Comparison of ENCODE assay signal across 9 mouse cellular contexts in genomic region chr10:79732500-79732899, GRCm38 (mm10). TPM values are rescaled to one million over a fixed set of nuclear protein-coding genes. Genes with fewer than 3 reads are reported as not detected.
DNase-seq lines count a peak whose midpoint lies in the region; ATAC-seq and TF ChIP-seq lines count a peak whose summit lies in the region.
"Had no signal": no experiment of that assay in that cellular context is flagged by ENCODE, and none has a peak within 500 bp of the region (broad histone marks: within the 10 kb centered on the region; RNA-seq: fewer than 3 reads in every experiment).

No protein-coding gene starts in this region.

- H3K4me3 ChIP-seq in heart, postnatal 0 days (ENCODE audit: low read depth, low read length): no peak overlapping the region
- no peak overlapping the region for H3K4me3 ChIP-seq in forebrain, embryonic 11.5 days (ENCODE audit: low read depth, low read length)
- H3K4me3 ChIP-seq in forebrain, embryonic 14.5 days (ENCODE audit: low read depth, low read length): no peak overlapping the region

- no peak overlapping the region for H3K9ac ChIP-seq in heart, postnatal 0 days (replicated peaks; ENCODE audit: low read depth, low read length)
- H3K9ac ChIP-seq in forebrain, embryonic 11.5 days (ENCODE audit: low read length): no peak overlapping the region
- H3K9ac ChIP-seq in forebrain, embryonic 14.5 days (ENCODE audit: low read length): no peak overlapping the region

- DNase-seq in heart, postnatal 0 days (ENCODE audit: low spot score): no peak
- no peak for DNase-seq in heart, postnatal 4 days
- peak; percentile 63 to 65 for DNase-seq in right cerebral cortex, adult 2 months (ENCODE audit: low spot score in 2 of 2)
- DNase-seq in right cerebral cortex, postnatal 25 days: no peak
- peak; percentile 23 for DNase-seq in adipocyte (ENCODE audit: low spot score)
- peak; percentile 57 for DNase-seq in splenic B cell, adult 2 months (ENCODE audit: low read depth, low spot score)
- no peak for DNase-seq in forebrain, embryonic 11.5 days (ENCODE audit: low spot score)
- DNase-seq in forebrain, embryonic 14.5 days (ENCODE audit: low spot score): no peak

- H3K9me3 ChIP-seq in heart, postnatal 0 days (replicated peaks; ENCODE audit: control insufficient read depth, low read length): no peaks in the 10 kb centered on the region
- H3K9me3 ChIP-seq in forebrain, embryonic 11.5 days (ENCODE audit: control insufficient read depth, low read length): no peaks in the 10 kb centered on the region
- H3K9me3 ChIP-seq in forebrain, embryonic 14.5 days (replicated peaks; ENCODE audit: control insufficient read depth, low read length): 0 out of 2 replicates have a peak, but pooled peaks cover 2% of the 10 kb centered on the region

- peak; percentile 35 for TF ChIP-seq CTCF in heart, postnatal 0 days (IDR thresholded peaks at IDR 0.05; ENCODE audit: low read depth)

- H3K4me1 ChIP-seq in heart, postnatal 0 days (ENCODE audit: control insufficient read depth, insufficient read depth): peaks cover 6% of the 10 kb centered on the region; the same call in 1 of the 2 replicates
- no peaks in the 10 kb centered on the region for H3K4me1 ChIP-seq in forebrain, embryonic 11.5 days (replicated peaks; ENCODE audit: control insufficient read depth, insufficient read depth, low read length)
- H3K4me1 ChIP-seq in forebrain, embryonic 14.5 days (ENCODE audit: control insufficient read depth, insufficient read depth, low read length): no peaks in the 10 kb centered on the region

- 100% methylated on average over 1 of the region's 1 CpGs for WGBS in heart, postnatal 0 days
- WGBS in forebrain, embryonic 11.5 days: 100% methylated on average over 1 of the region's 1 CpGs
- WGBS in forebrain, embryonic 14.5 days: 96% methylated on average over 1 of the region's 1 CpGs

- peaks cover 29% of the 10 kb centered on the region for H3K36me3 ChIP-seq in heart, postnatal 0 days (replicated peaks; ENCODE audit: control insufficient read depth, insufficient read depth, low read length)
- H3K36me3 ChIP-seq in splenic B cell, adult 2 months (ENCODE audit: control insufficient read depth, insufficient read depth, low read length, poor library complexity, severe bottlenecking): peaks cover 16% of the 10 kb centered on the region
- peaks cover 7% of the 10 kb centered on the region for H3K36me3 ChIP-seq in forebrain, embryonic 11.5 days (ENCODE audit: control insufficient read depth, insufficient read depth, low read length)
- peaks cover 38% of the 10 kb centered on the region for H3K36me3 ChIP-seq in forebrain, embryonic 14.5 days (ENCODE audit: control insufficient read depth, insufficient read depth, low read length)

- no peak overlapping the region for H3K27ac ChIP-seq in heart, postnatal 0 days (ENCODE audit: low read depth)
- no peak overlapping the region for H3K27ac ChIP-seq in forebrain, embryonic 11.5 days (ENCODE audit: low read depth, low read length)
- no peak overlapping the region for H3K27ac ChIP-seq in forebrain, embryonic 14.5 days (ENCODE audit: low read depth, low read length)

- no peaks in the 10 kb centered on the region for H3K27me3 ChIP-seq in heart, postnatal 0 days (ENCODE audit: control insufficient read depth, insufficient read depth, low read length)
- no peaks in the 10 kb centered on the region for H3K27me3 ChIP-seq in splenic B cell, adult 2 months (ENCODE audit: control insufficient read depth, insufficient read depth, low read length, poor library complexity, severe bottlenecking)
- peaks cover 2% of the 10 kb centered on the region; the same call in 1 of the 2 replicates for H3K27me3 ChIP-seq in forebrain, embryonic 11.5 days (ENCODE audit: control insufficient read depth, insufficient read depth, low read length)
- H3K27me3 ChIP-seq in forebrain, embryonic 14.5 days (replicated peaks; ENCODE audit: control insufficient read depth, insufficient read depth, low read length): 0 out of 2 replicates have a peak, but pooled peaks cover 2% of the 10 kb centered on the region

- TF ChIP-seq EP300 in heart, postnatal 0 days (IDR thresholded peaks at IDR 0.05; ENCODE audit: low read depth): no peak

- ATAC-seq in heart, postnatal 0 days (ENCODE audit: insufficient read depth, low read depth): no peak
- ATAC-seq in forebrain, embryonic 11.5 days (replicated peaks; ENCODE audit: low FRiP score): no peak
- ATAC-seq in forebrain, embryonic 14.5 days: no peak

- H3K4me2 ChIP-seq in heart, postnatal 0 days (ENCODE audit: low read depth, low read length): no peak overlapping the region
- no peak overlapping the region for H3K4me2 ChIP-seq in forebrain, embryonic 11.5 days (ENCODE audit: low read depth, low read length, severe bottlenecking)
- H3K4me2 ChIP-seq in forebrain, embryonic 14.5 days (ENCODE audit: low read length): no peak overlapping the region

RNA-seq across cellular contexts. Expression of gene Polrmt, which starts 13.9 kb away (rescaled TPM):
- total RNA-seq in heart, postnatal 0 days (2014; rRNA removed; ENCODE audit: low replicate concordance): 36.9 and 56.2 TPM in 2 replicates
- 25.1 and 26.3 TPM in 2 replicates for polyA plus RNA-seq in heart, postnatal 0 days (2015; fragmentation: Nextera tagmentation; extraction: Ambion mirVana)
- 10 to 100 TPM; 35.4 to 39.6 TPM for total RNA-seq in heart, postnatal 4 days (2021)
- 41.1 and 44.8 TPM in 2 replicates for polyA plus RNA-seq in forebrain, embryonic 11.5 days (2014; fragmentation: Nextera tagmentation; extraction: Ambion mirVana)
- 32.1 and 33.4 TPM in 2 replicates for polyA plus RNA-seq in forebrain, embryonic 14.5 days (2014; fragmentation: Nextera tagmentation; extraction: Ambion mirVana)

RNA-seq across cellular contexts. Expression of gene Hcn2, which starts 16.1 kb away (rescaled TPM):
- 3.5 and 5.5 TPM in 2 replicates for total RNA-seq in heart, postnatal 0 days (2014; rRNA removed; ENCODE audit: low replicate concordance)
- polyA plus RNA-seq in heart, postnatal 0 days (2015; fragmentation: Nextera tagmentation; extraction: Ambion mirVana): 0.40 and 0.45 TPM in 2 replicates
- 1 to 10 TPM; 7.6 to 9.5 TPM for total RNA-seq in heart, postnatal 4 days (2021)
- polyA plus RNA-seq in forebrain, embryonic 11.5 days (2014; fragmentation: Nextera tagmentation; extraction: Ambion mirVana): 0.15 and 0.40 TPM in 2 replicates
- 0.32 and 0.56 TPM in 2 replicates for polyA plus RNA-seq in forebrain, embryonic 14.5 days (2014; fragmentation: Nextera tagmentation; extraction: Ambion mirVana)

RNA-seq across cellular contexts. Expression of gene Fgf22, which starts 22.4 kb away (rescaled TPM):
- not detected in 2 replicates for total RNA-seq in heart, postnatal 0 days (2014; rRNA removed; ENCODE audit: low replicate concordance)
- 0.14 TPM in 1 of 2 replicates, not detected in the other for polyA plus RNA-seq in heart, postnatal 0 days (2015; fragmentation: Nextera tagmentation; extraction: Ambion mirVana)
- total RNA-seq in heart, postnatal 4 days (2021): not detected
- polyA plus RNA-seq in forebrain, embryonic 11.5 days (2014; fragmentation: Nextera tagmentation; extraction: Ambion mirVana): 0.36 and 0.40 TPM in 2 replicates
- 0.28 and 0.38 TPM in 2 replicates for polyA plus RNA-seq in forebrain, embryonic 14.5 days (2014; fragmentation: Nextera tagmentation; extraction: Ambion mirVana)
- total RNA-seq: heart, postnatal 14 days had no signal

RNA-seq across cellular contexts. Expression of gene Bsg, which starts 28.2 kb away (rescaled TPM):
- total RNA-seq in heart, postnatal 0 days (2014; rRNA removed; ENCODE audit: low replicate concordance): 1,449 and 1,606 TPM in 2 replicates
- 1,256 and 1,260 TPM in 2 replicates for polyA plus RNA-seq in heart, postnatal 0 days (2015; fragmentation: Nextera tagmentation; extraction: Ambion mirVana)
- total RNA-seq in heart, postnatal 4 days (2021): 100 to 1,000 TPM; 793 to 876 TPM
- 551 and 582 TPM in 2 replicates for polyA plus RNA-seq in forebrain, embryonic 11.5 days (2014; fragmentation: Nextera tagmentation; extraction: Ambion mirVana)
- 725 and 788 TPM in 2 replicates for polyA plus RNA-seq in forebrain, embryonic 14.5 days (2014; fragmentation: Nextera tagmentation; extraction: Ambion mirVana)

RNA-seq across cellular contexts. Expression of gene Rnf126, which starts 34.3 kb away (rescaled TPM):
- 38.6 and 67.5 TPM in 2 replicates for total RNA-seq in heart, postnatal 0 days (2014; rRNA removed; ENCODE audit: low replicate concordance)
- polyA plus RNA-seq in heart, postnatal 0 days (2015; fragmentation: Nextera tagmentation; extraction: Ambion mirVana): 35.9 and 37.6 TPM in 2 replicates
- 10 to 100 TPM; 40.3 to 45.9 TPM for total RNA-seq in heart, postnatal 4 days (2021)
- polyA plus RNA-seq in forebrain, embryonic 11.5 days (2014; fragmentation: Nextera tagmentation; extraction: Ambion mirVana): 118 TPM in 2 replicates
- polyA plus RNA-seq in forebrain, embryonic 14.5 days (2014; fragmentation: Nextera tagmentation; extraction: Ambion mirVana): 60.6 and 75.7 TPM in 2 replicates

Comparison
In these comparisons a context has a peak if more than half of its experiments do, and no peak if none do; other contexts are left out.
1. DNase-seq: peak in right cerebral cortex, adult 2 months (2 of 2), adipocyte (single experiment) and splenic B cell, adult 2 months (single experiment); none in heart, postnatal 0 days (single experiment), heart, postnatal 4 days (single experiment), right cerebral cortex, postnatal 25 days (single experiment), forebrain, embryonic 11.5 days (single experiment) and forebrain, embryonic 14.5 days (single experiment).